Mouse (Mus musculus): ENCODE measurements around the gene Nfyc.
A peak's percentile ranks its signal among the peaks of the same experiment; 100 is the strongest.

The Nfyc gene

GRCm38 (mm10) chr4:120825577-120826326, 5.6 kb downstream of the Nfyc start:
- peak; percentile 96 to 97 for DNase-seq (ENCODE audit: low spot score in 2 of 2)

DNA sequence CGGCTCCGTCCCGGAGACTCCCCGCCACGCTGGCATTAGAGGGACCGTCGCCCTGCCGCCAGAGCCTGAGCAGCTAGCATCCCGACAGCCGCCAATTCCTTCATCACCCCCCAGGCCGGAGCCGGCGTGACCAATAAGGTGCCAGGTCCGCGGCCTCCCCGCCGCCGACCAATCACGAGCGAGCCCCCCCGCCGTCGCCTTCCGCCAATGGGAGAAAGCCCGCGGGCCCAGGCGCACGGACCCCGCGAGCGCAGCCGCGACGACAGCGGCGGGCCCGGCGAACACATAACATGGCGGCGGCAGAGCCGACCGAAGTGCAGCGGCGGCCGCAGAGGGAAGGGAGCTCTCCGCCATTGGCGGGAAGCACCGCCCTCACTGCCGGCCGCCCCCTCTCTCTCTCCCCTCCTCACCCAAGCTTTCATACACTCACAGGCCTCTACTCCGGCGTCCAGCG, 6.2 kb downstream of the Nfyc start:
- peak; percentile 94 for DNase-seq (ENCODE audit: low spot score in 2 of 2)

GRCm38 (mm10) chr4:120822191-120822911, 9.0 kb downstream of the Nfyc start:
- DNase-seq (ENCODE audit: low spot score in 2 of 2) = no peak

DNA sequence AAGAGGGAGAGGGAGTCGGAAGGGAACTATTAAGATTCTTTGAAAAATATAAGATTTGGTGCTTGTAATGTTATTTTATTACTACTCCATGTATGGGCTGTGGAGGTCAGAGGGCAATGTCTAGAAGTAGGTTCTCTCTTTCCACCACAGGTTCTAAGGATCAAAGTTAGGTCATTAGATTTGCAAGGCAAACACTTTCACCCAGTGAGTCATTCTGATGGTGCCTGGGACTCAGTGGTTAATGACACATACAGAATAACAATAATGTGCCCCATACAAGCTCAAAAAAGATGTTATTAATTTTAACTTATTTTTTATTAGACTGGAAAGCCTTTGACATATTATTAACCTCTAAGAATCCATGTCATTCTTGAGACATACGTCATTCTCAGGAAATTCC, 11.5 kb downstream of the Nfyc start:
- DNase-seq (ENCODE audit: low spot score in 2 of 2) = no peak

- DNase-seq (ENCODE audit: low spot score in 2 of 2) = no peak
These were observed 12.1 kb downstream of the Nfyc start for GRCm38 (mm10) chr4:120819296-120819695.

- DNase-seq (ENCODE audit: low spot score in 2 of 2) = no peak
These were observed 13.4 kb downstream of the Nfyc start for GRCm38 (mm10) chr4:120817951-120818350.

DNA sequence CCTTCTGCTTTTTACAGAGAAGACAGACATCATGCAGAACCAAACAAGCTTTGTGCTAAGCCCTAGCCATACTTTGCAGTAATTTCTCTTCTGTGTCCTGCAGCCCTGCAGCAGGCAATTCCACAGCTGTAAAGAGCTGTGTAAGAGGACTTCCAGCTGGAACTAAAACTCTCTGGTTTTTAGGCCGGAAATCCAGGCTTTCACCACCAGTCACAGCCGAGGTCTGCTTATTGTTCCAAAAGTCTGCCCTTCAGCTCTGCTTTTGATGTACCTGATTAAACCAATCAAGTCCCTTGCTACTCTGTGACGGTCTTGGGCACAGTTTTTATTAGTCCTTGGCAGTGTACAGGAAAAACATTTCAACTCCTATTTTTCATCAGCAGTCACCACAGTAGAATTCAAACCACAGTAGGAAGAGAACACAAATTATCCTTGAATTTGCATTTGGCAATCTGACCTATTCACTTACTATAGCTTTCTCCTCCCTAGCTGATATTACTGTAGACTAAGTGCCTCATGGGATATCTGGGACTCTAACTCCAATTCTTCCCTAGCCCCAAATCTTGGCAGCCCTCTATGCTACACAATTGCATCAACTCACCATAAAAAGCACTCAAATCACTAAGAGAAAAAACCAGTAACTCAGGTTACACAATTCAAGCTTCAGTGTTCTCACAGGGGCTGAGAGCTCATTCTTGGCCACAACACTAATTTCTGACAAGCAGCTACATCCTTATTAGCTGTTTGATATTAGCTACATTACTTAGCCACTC, 14.2 kb downstream of the Nfyc start:
- no peak for DNase-seq (ENCODE audit: low spot score in 2 of 2)

DNA sequence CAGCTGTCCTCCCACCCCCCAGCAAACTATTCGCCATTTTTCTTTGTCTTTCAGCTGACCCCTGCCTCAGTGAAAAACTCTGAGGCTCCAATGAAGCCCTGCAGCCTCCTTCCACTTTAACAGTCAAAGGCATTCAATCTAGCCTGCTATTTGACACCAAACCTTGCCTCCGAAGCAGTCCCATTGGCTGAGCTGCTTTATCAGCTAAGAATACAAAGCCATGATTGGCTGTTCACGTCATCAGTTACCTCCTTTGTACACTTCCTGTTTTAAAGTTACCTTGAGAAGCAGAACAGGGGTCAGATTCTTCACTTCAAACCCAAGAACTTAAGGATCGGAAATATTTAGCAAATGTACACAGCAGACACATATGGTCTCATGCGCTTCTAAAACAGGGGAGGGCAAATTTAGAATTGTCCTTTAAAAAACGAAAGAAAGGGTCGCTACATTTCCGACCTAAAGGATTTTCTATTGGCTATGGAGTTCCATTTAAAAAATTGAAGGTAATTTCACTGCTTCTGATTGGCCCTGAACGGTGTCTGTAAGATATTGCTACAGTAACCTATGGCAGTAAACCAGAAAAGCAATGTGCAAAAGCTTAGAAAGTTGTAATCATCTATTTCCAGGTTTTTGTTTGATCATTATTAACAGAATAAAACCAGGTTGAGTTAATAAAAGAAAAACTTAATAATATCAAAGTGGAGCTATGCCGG, 15.6 kb downstream of the Nfyc start:
- peak; percentile 82 to 86 for DNase-seq (ENCODE audit: low spot score in 2 of 2)

DNA sequence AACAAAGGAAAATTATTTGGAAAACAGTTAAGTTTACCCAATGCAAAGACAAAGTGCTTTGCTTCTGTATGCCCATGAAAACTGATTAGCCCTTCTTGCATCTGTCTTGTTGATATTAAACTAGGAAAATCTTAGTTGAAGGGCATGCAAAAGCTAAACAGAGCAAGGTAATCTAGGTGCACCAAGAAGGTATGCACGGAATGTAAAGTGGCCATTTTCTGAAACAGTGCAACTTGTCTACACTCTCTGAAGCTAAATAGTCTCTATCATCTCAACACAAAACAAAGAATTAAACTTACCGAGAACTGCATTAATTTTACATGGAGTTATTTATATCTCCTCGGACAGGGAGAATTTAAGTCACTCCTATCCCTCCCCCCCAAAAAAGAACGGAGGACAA, 16.2 kb downstream of the Nfyc start:
- no peak for DNase-seq (ENCODE audit: low spot score in 2 of 2)

DNA sequence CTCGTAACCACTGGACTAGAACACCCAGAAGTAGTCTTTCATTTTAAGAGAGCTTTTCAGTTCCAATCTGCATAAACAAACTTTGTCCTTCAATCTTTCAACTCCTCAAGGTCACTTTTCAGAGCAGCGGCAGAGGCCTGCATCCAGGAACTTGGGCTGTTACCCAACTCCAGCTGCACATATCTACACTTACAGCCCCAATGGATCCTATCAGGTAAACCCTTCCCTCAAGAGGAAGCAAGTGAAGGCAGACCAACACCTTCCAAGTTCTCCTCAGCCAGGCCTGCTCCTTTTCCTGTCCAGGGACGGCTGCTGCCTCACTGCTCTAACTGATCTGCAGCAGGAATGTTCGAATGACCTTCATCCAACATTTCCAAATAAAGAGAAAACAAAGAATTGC, 17.2 kb downstream of the Nfyc start:
- no peak for DNase-seq (ENCODE audit: low spot score in 2 of 2)

- no peak for DNase-seq (ENCODE audit: low spot score in 2 of 2)
These were observed 17.6 kb downstream of the Nfyc start for GRCm38 (mm10) chr4:120813762-120814161.

GRCm38 (mm10) chr4:120805816-120806215, 25.6 kb downstream of the Nfyc start:
- DNase-seq (ENCODE audit: low spot score in 2 of 2) = no peak

GRCm38 (mm10) chr4:120801446-120801845, 29.9 kb downstream of the Nfyc start:
- DNase-seq (ENCODE audit: low spot score in 2 of 2) = no peak

GRCm38 (mm10) chr4:120800691-120801090, 30.7 kb downstream of the Nfyc start:
- no peak for DNase-seq (ENCODE audit: low spot score in 2 of 2)

DNA sequence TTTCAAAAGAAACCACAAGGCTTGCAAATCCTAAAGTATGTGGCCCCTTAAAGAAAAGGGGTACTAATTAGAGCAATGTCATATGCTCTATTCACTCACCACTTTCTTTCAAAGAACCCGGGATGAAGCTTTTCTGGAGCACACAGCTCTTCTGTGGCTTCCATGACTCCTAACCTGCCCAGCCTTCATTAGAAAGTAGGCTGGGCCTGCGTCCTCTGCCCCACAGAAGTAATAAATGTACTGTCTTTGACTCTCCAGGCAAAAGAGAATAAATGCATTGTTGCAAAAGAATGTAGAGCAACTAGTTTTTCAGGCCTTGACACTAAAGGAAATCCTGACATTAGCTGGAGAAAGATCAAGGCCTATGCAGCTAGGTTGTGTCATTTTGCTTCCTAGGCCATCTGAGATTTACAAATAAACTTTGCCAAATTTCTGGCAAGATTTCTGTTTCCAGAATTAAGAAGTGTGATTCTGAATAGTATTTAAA, 31.6 kb downstream of the Nfyc start:
- no peak for DNase-seq (ENCODE audit: low spot score in 2 of 2)

DNA sequence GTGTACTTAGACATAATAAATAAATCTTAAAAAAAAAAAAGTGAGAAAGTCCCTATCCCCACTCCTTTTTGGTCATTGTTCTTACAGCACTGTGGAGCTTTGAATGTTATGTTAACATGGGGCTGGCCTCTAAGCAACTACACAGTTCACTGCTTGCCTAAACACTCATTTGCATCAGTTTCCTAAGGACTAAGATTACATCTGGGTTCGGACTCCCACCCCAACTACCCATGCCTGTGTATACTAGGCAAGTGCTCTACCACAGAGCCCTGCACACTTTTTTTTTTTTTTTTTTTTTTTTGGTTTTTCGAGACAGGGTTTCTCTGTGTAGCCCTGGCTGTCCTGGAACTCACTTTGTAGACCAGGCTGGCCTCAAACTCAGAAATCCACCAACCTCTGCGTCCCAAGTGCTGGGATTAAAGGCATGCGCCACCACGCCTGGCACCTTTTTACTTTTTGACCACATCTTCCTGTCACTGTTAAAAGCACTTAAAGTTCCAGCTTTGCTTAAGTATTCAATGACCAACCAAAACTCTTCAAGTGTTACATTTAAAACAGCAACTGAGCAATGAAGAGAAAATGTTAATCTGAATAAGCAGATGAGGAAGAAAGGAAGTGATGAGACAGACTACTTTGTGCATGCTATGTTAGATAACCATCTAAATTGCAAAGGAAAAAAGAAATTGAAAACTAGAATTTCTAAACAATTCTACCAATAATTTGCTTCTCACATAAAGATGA, 33.2 kb downstream of the Nfyc start:
- no peak for DNase-seq (ENCODE audit: low spot score in 2 of 2)

- DNase-seq (ENCODE audit: low spot score in 2 of 2) = no peak
These were observed 34.7 kb downstream of the Nfyc start for GRCm38 (mm10) chr4:120796687-120797086.

GRCm38 (mm10) chr4:120795646-120796045, 35.7 kb downstream of the Nfyc start:
- no peak for DNase-seq (ENCODE audit: low spot score in 2 of 2)

DNA sequence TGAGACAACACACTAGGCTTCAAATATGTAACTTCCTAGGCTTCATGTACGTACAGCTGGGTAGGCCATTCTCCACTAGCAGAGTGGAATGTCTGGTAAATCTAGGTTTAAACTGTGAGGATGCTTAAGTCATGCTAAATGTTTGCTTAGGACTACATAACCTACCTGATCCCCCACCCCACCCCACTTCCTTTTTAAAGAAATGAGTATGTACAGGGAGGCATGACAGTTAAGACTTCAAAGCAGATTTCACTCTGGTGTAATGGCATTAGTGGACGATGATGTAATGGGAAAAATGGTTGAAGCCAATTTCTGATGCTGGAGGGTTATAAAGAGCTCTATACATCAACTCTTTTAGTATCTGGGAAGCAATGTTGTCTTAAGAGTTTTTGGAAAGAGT, 38.5 kb downstream of the Nfyc start:
- no peak for DNase-seq (ENCODE audit: low spot score in 2 of 2)

DNA sequence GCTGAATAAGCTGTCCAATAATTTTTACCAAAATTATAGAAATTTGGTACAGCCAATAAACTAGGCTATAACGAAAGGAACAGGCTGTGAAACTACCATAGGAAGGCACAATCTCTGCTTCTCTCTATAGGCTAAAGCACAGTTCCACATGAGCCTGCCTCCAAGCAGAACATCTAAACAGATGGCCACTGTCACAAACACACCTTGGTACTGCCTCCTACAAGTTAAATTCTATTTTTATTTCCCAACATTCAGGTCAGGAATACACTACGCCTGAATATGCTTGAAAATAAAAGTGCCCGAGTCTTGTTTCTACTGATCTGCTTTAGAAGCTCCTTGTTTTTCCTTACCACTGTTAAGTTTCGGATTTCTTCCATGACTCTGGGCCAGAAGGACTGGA, 41.3 kb downstream of the Nfyc start:
- peak in 1 of 2 experiments; percentile 18 for DNase-seq (ENCODE audit: low spot score in 2 of 2)

DNA sequence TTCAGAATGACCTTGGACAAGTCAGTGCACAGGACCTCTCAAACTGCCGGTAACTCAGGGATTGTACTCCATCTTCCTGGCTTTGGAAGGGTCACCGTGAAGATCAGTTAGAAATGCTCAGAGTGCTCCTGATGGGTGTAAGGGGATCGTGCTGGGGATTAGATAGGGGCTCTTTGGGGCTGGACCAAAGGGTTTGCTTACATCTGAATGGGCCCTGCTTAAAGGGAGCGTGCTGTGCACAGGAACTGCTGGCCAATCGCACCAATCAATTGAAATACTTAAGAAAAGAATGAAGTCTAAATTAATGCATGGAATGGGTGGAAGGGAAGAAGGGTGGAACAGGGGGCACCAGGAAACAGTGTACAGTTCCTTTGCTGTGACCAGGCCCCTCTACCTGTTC, 75.6 kb downstream of the Nfyc start:
- DNase-seq (ENCODE audit: low spot score in 2 of 2) = no peak

All from right cerebral cortex, adult 2 months (tissue).